Mouse (Mus musculus) hindbrain, embryonic 15.5 days (tissue): ENCODE measurements around the gene Smchd1. TPM values are rescaled to one million over a fixed set of nuclear protein-coding genes. Genes with fewer than 3 reads are reported as not detected.

Experiments
- ATAC-seq: fragments of 200-750 bp; cut with Nextera tagmentation; 2 replicates; pipeline ENCODE4 v1.8.0; 2017; ENCODE audit warnings: low read depth, moderate number of reproducible peaks, moderate TSS enrichment; ENCODE audit not compliant: low FRiP score
- H3K27ac ChIP-seq: fragments of 300-500 bp; sonication (generic); replicated peaks from 2 replicates; pipeline ENCODE4 v1.5.1; 2015; ENCODE audit warnings: mild to moderate bottlenecking, inconsistent platforms
- H3K27me3 ChIP-seq: fragments of 300-500 bp; sonication (generic); 2 replicates; pipeline ENCODE4 v1.6.1; 2015; ENCODE audit warnings: control low read depth, inconsistent platforms
- H3K36me3 ChIP-seq: fragments of 300-500 bp; sonication (generic); 2 replicates; pipeline ENCODE4 v1.6.1; 2015; ENCODE audit warnings: control low read depth, inconsistent platforms
- H3K4me1 ChIP-seq: fragments of 300-500 bp; sonication (generic); replicated peaks from 2 replicates; pipeline ENCODE4 v1.6.1; 2015; ENCODE audit warnings: control low read depth, inconsistent platforms
- H3K4me2 ChIP-seq: fragments of 300-500 bp; sonication (generic); 2 replicates; pipeline ENCODE4 v1.6.1; 2015; ENCODE audit warnings: moderate library complexity, mild to moderate bottlenecking, inconsistent platforms
- H3K4me3 ChIP-seq: fragments of 300-500 bp; sonication (generic); 2 replicates; pipeline ENCODE4 v1.5.1; 2015; ENCODE audit warnings: mild to moderate bottlenecking, inconsistent platforms
- H3K9ac ChIP-seq: fragments of 300-500 bp; sonication (generic); 2 replicates; pipeline ENCODE4 v1.6.1; 2015; ENCODE audit warnings: inconsistent platforms
- H3K9me3 ChIP-seq: fragments of 300-500 bp; sonication (generic); 2 replicates; pipeline ENCODE4 v1.6.1; 2016; ENCODE audit warnings: control low read depth, inconsistent platforms
- WGBS: fragments of 180-500 bp; shearing (Covaris S2); methylation state at CpG from one replicate; pipeline ENCODE4 v1.1.7; 2015; 5-methylcytosine and 5-hydroxymethylcytosine counted together
- polyA plus RNA-seq: library from polyadenylated mRNA; unstranded; fragments of >200 nt; fragmentation: Nextera tagmentation; extraction: Ambion mirVana; gene quantifications from 2 replicates; pipeline ENCODE4 v1.2.1, GENCODE M21; 2015

The Smchd1 gene
- polyA plus RNA-seq, 1 experiment from 2014 or later: 44.0 TPM

GRCm38 (mm10) chr17:71307251-71307790 lies 167.8 kb downstream of the Smchd1 start:
- H3K9ac ChIP-seq: no peak overlapping the region
- 92% methylated on average over 10 of the region's 10 CpGs for WGBS

GRCm38 (mm10) chr17:71306716-71307115 lies 168.4 kb downstream of the Smchd1 start:
- 83% methylated on average over 4 of the region's 4 CpGs for WGBS
- H3K9ac ChIP-seq: no peak overlapping the region
- ATAC-seq: no peak
- H3K4me3 ChIP-seq: no peak overlapping the region
- no peaks in the 10 kb centered on the region for H3K9me3 ChIP-seq
- peaks cover 23% of the 10 kb centered on the region for H3K4me1 ChIP-seq
- no peak overlapping the region for H3K27ac ChIP-seq
- H3K4me2 ChIP-seq: no peak overlapping the region
- no peaks in the 10 kb centered on the region for H3K36me3 ChIP-seq
- 0 out of 2 replicates have a peak, but pooled peaks cover 7% of the 10 kb centered on the region for H3K27me3 ChIP-seq

More at GRCm38 (mm10) chr17:71307251-71307790, 167.8 kb downstream of the Smchd1 start:
- ATAC-seq: no peak
- no peak overlapping the region for H3K4me3 ChIP-seq
- no peak overlapping the region for H3K27ac ChIP-seq
- peaks cover 23% of the 10 kb centered on the region for H3K4me1 ChIP-seq
- H3K9me3 ChIP-seq: no peaks in the 10 kb centered on the region
- H3K36me3 ChIP-seq: no peaks in the 10 kb centered on the region
- H3K4me2 ChIP-seq: no peak overlapping the region
- 0 out of 2 replicates have a peak, but pooled peaks cover 11% of the 10 kb centered on the region for H3K27me3 ChIP-seq

- no peak overlapping the region for H3K27ac ChIP-seq
- no peak for ATAC-seq
- H3K9me3 ChIP-seq: no peaks in the 10 kb centered on the region
- 86% methylated on average over 6 of the region's 6 CpGs for whole genome bisulfite sequencing
- H3K9ac ChIP-seq: no peak overlapping the region
- no peak overlapping the region for H3K4me3 ChIP-seq
- H3K27me3 ChIP-seq: 0 out of 2 replicates have a peak, but pooled peaks cover 7% of the 10 kb centered on the region
- peaks cover 19% of the 10 kb centered on the region for H3K4me1 ChIP-seq
- H3K36me3 ChIP-seq: no peaks in the 10 kb centered on the region
- H3K4me2 ChIP-seq: no peak overlapping the region
Measured at GRCm38 (mm10) chr17:71306091-71306490, 169.1 kb downstream of the Smchd1 start.

GRCm38 (mm10) chr17:71303444-71303843 lies 171.7 kb downstream of the Smchd1 start:
- Histone ChIP-seq H3K27ac (no peak overlapping the region), H3K4me1 (no peaks in the 10 kb centered on the region), H3K9ac (no peak overlapping the region), H3K36me3 (no peaks in the 10 kb centered on the region), H3K4me2 (no peak overlapping the region), H3K9me3 (no peaks in the 10 kb centered on the region), H3K4me3 (no peak overlapping the region), H3K27me3 (no peaks in the 10 kb centered on the region)
- WGBS: 84% methylated on average over 6 of the region's 6 CpGs
- ATAC-seq: no peak

- ATAC-seq: no peak
- Histone ChIP-seq H3K4me3 (no peak overlapping the region), H3K9me3 (no peaks in the 10 kb centered on the region), H3K9ac (no peak overlapping the region), H3K36me3 (no peaks in the 10 kb centered on the region), H3K27me3 (no peaks in the 10 kb centered on the region), H3K4me1 (no peaks in the 10 kb centered on the region), H3K27ac (no peak overlapping the region), H3K4me2 (no peak overlapping the region)
- WGBS: 83% methylated on average over 5 of the region's 5 CpGs
Measured at GRCm38 (mm10) chr17:71301413-71301812, 173.7 kb downstream of the Smchd1 start.

- H3K36me3 ChIP-seq: no peaks in the 10 kb centered on the region
- no peak overlapping the region for H3K4me3 ChIP-seq
- ATAC-seq: no peak
- H3K27ac ChIP-seq: no peak overlapping the region
- H3K9me3 ChIP-seq: no peaks in the 10 kb centered on the region
- WGBS: 98% methylated on average over 2 of the region's 2 CpGs
- H3K4me1 ChIP-seq: no peaks in the 10 kb centered on the region
- no peak overlapping the region for H3K4me2 ChIP-seq
- no peak overlapping the region for H3K9ac ChIP-seq
- no peaks in the 10 kb centered on the region for H3K27me3 ChIP-seq
Measured at GRCm38 (mm10) chr17:71300338-71300737, 174.8 kb downstream of the Smchd1 start.

- WGBS: 94% methylated on average over 4 of the region's 4 CpGs
- Histone ChIP-seq H3K4me2 (no peak overlapping the region), H3K27ac (no peak overlapping the region), H3K27me3 (no peaks in the 10 kb centered on the region), H3K4me1 (no peaks in the 10 kb centered on the region), H3K9ac (no peak overlapping the region), H3K4me3 (no peak overlapping the region), H3K36me3 (no peaks in the 10 kb centered on the region), H3K9me3 (no peaks in the 10 kb centered on the region)
- no peak for ATAC-seq
Measured at GRCm38 (mm10) chr17:71299879-71300278, 175.3 kb downstream of the Smchd1 start.

- Histone ChIP-seq H3K9me3 (no peaks in the 10 kb centered on the region), H3K36me3 (no peaks in the 10 kb centered on the region), H3K4me2 (no peak overlapping the region), H3K4me1 (no peaks in the 10 kb centered on the region), H3K27ac (no peak overlapping the region), H3K4me3 (no peak overlapping the region), H3K9ac (no peak overlapping the region), H3K27me3 (no peaks in the 10 kb centered on the region)
- WGBS: 78% methylated on average over 3 of the region's 3 CpGs
- no peak for ATAC-seq
Measured at GRCm38 (mm10) chr17:71294570-71294969, 180.6 kb downstream of the Smchd1 start.

Other genes with a start within 250 kb of the Smchd1 start
- gene Emilin2, start 163.4 kb downstream of the Smchd1 start, polyA plus RNA-seq: 2.4 TPM in 2 replicates
- 2.7 and 3.9 TPM in 2 replicates for gene Gm4707, start 15.4 kb downstream of the Smchd1 start, polyA plus RNA-seq
- gene Ndc80, start 51.5 kb upstream of the Smchd1 start, polyA plus RNA-seq: 8.1 and 9.9 TPM in 2 replicates
- gene Spdya, start 76.7 kb upstream of the Smchd1 start, polyA plus RNA-seq: 1.2 and 1.5 TPM in 2 replicates
- gene Wdr43, start 140.6 kb upstream of the Smchd1 start, polyA plus RNA-seq: 43.2 and 45.4 TPM in 2 replicates
- gene Togaram2, start 197.9 kb upstream of the Smchd1 start, polyA plus RNA-seq: 0.45 and 0.75 TPM in 2 replicates